Mouse (Mus musculus): ENCODE data around the gene Cntn3.

DNA sequence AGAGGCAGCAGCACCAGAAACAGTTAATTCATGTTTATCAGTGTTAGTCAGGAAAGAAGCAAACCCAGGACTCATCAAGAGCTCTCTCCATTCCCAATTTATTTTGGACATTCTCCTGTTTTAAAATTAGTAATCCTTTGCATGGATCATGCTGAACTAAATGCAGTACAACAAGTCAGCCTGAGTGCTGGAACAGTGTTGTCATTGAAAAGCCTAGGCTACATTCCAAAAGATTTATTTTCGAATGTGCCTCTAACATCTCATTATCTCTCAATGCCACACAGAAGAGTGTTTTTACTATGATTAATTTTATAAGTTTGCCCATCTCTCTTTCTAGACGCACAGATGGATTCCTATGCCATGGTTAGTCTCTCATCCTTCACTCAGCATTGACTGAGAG lies 27.9 kb upstream of the Cntn3 start:
- no peak for TF ChIP-seq GATA1 (IDR thresholded peaks at IDR 0.05; ENCODE audit: borderline replicate concordance, low read length)
- TF ChIP-seq FLI1 (IDR thresholded peaks at IDR 0.05; ENCODE audit: low read length) = no peak

Data from megakaryocyte, embryonic 14.5 days (primary cell).